Mouse (Mus musculus) midbrain, embryonic 14.5 days (tissue): ENCODE measurements at regions not wholly inside any gene's neighbourhood (a gene's known extent, or its start where the extent isn't known, plus 50 kb on each side); places are given as distances from the start of the nearest gene placed in this dataset.

Experiments used
- ATAC-seq: fragments of 200-750 bp; cut with Nextera tagmentation; 2 replicates; pipeline ENCODE4 v1.8.0; 2017; ENCODE audit warnings: moderate number of reproducible peaks, moderate library complexity; ENCODE audit not compliant: low FRiP score, low TSS enrichment
- DNase-seq: peaks from one replicate; pipeline ENCODE4 v3.0.0-alpha.2; 2015
- H3K27ac ChIP-seq: fragments of 300-500 bp; sonication (generic); replicated peaks from 2 replicates; pipeline ENCODE4 v1.5.1; 2014; ENCODE audit warnings: mild to moderate bottlenecking, low read depth, low read length, moderate library complexity
- H3K27me3 ChIP-seq: fragments of 300-500 bp; sonication (generic); 2 replicates; pipeline ENCODE4 v1.6.1; 2014; ENCODE audit warnings: low read length, control low read depth, mixed read lengths; ENCODE audit not compliant: control insufficient read depth, insufficient read depth
- H3K36me3 ChIP-seq: fragments of 300-500 bp; sonication (generic); 2 replicates; pipeline ENCODE4 v1.6.1; 2014; ENCODE audit warnings: low read length, control low read depth; ENCODE audit not compliant: control insufficient read depth, insufficient read depth
- H3K4me1 ChIP-seq: fragments of 300-500 bp; sonication (generic); 2 replicates; pipeline ENCODE4 v1.6.1; 2014; ENCODE audit warnings: mild to moderate bottlenecking, antibody characterized with exemption, low read length, control low read depth; ENCODE audit not compliant: control insufficient read depth, insufficient read depth
- H3K4me2 ChIP-seq: fragments of 300-500 bp; sonication (generic); 2 replicates; pipeline ENCODE4 v1.6.1; 2014; ENCODE audit warnings: mild to moderate bottlenecking, low read length, moderate library complexity
- H3K4me3 ChIP-seq: fragments of 300-500 bp; sonication (generic); replicated peaks from 2 replicates; pipeline ENCODE4 v1.5.1; 2014; ENCODE audit warnings: low read depth, low read length
- H3K9ac ChIP-seq: fragments of 300-500 bp; sonication (generic); replicated peaks from 2 replicates; pipeline ENCODE4 v1.6.1; 2014; ENCODE audit warnings: mild to moderate bottlenecking, low read length, moderate library complexity
- H3K9me3 ChIP-seq: fragments of 300-500 bp; sonication (generic); 2 replicates; pipeline ENCODE4 v1.6.1; 2016; ENCODE audit warnings: low read length, control low read depth, mixed read lengths; ENCODE audit not compliant: control insufficient read depth
- WGBS: fragments of 180-500 bp; shearing (Covaris S2); extraction: QIAGEN DNeasy Blood & Tissue Kit; methylation state at CpG from one replicate; pipeline ENCODE4 v1.1.7; 2014; 5-methylcytosine and 5-hydroxymethylcytosine counted together

DNA sequence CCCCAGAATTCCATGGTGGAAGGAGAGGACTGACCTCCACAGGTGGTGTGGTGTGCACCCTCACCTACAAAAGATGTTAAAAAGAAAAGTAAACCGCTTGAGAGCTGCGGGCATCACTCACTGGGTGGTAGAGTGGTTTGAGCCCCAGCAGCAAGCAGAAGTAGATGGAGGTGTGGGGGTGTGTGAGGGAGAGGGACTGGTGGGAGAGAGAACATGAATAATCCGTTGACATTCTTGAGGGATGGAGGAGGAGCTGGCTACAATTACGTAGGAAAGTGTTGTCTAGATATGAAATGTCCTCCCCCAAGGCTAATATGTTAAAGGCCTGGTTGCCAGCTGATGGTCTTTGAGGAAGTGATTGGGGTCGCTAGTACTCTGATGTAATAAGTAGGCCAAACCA is 123.2 kb upstream of the Foxn2 start:
- DNase-seq, result no peak
- no peak overlapping the region for H3K4me3 ChIP-seq

GRCm38 (mm10) chr17:88317806-88318205 is 122.7 kb upstream of the Foxn2 start:
- Histone ChIP-seq H3K4me2 (no peak overlapping the region), H3K4me1 (no peaks in the 10 kb centered on the region), H3K27me3 (peaks cover 13% of the 10 kb centered on the region), H3K9me3 (no peaks in the 10 kb centered on the region), H3K4me3 (no peak overlapping the region), H3K9ac (no peak overlapping the region), H3K36me3 (no peaks in the 10 kb centered on the region), H3K27ac (no peak overlapping the region)
- ATAC-seq, result no peak
- no peak for DNase-seq
- 91% methylated on average over 7 of the region's 7 CpGs for WGBS

More for the DNA sequence above, 123.2 kb upstream of the Foxn2 start:
- 77% methylated on average over 5 of the region's 5 CpGs for WGBS
- Histone ChIP-seq H3K27me3 (peaks cover 8% of the 10 kb centered on the region), H3K9me3 (no peaks in the 10 kb centered on the region), H3K4me2 (no peak overlapping the region), H3K9ac (no peak overlapping the region), H3K27ac (no peak overlapping the region), H3K4me1 (no peaks in the 10 kb centered on the region), H3K36me3 (no peaks in the 10 kb centered on the region)
- ATAC-seq, result no peak

DNA sequence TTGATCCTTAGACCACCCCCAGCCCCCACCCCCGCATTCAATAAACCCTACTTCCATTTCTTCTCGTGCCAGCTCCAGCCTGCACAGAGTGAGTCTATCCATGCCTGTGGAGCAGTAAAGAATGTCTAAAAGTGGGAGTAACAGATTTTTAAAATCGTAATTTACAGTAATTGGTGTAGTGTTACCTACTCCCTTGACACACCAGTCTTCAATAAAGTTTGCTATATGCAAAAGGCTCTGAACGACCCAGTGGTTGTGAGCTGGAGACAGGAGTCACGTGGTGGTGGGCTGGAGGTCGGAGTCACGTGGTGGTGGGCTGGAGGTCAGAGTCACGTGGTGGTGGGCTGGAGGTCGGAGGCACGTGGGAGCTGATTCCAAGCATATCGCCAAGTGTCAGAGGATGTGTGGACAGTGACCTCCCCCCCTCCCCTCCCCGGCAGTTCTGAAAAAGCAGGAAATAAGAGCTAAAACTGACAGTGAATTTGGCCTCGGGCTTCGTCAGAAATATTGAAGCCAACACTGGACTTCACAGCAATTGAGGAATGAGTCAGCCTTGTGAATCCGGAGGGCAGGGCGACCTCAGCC is 122.2 kb upstream of the Foxn2 start:
- no peak overlapping the region for H3K4me2 ChIP-seq
- no peaks in the 10 kb centered on the region for H3K9me3 ChIP-seq
- DNase-seq (no peak), ATAC-seq (no peak)
- H3K4me1 ChIP-seq, result no peaks in the 10 kb centered on the region
- H3K27me3 ChIP-seq, result peaks cover 14% of the 10 kb centered on the region
- no peak overlapping the region for H3K9ac ChIP-seq
- WGBS, result 80% methylated on average over 16 of the region's 16 CpGs
- H3K27ac ChIP-seq, result no peak overlapping the region
- no peak overlapping the region for H3K4me3 ChIP-seq
- H3K36me3 ChIP-seq, result no peaks in the 10 kb centered on the region

- Histone ChIP-seq H3K9me3 (no peaks in the 10 kb centered on the region), H3K4me2 (no peak overlapping the region), H3K27ac (no peak overlapping the region), H3K27me3 (peaks cover 17% of the 10 kb centered on the region), H3K4me3 (no peak overlapping the region), H3K36me3 (no peaks in the 10 kb centered on the region), H3K4me1 (no peaks in the 10 kb centered on the region), H3K9ac (no peak overlapping the region)
- 71% methylated on average over 5 of the region's 5 CpGs for WGBS
- DNase-seq, result no peak
- no peak for ATAC-seq
Measured at GRCm38 (mm10) chr17:88318936-88319335, 121.6 kb upstream of the Foxn2 start.

- no peak overlapping the region for H3K27ac ChIP-seq
- ATAC-seq, result no peak
- H3K36me3 ChIP-seq, result no peaks in the 10 kb centered on the region
- H3K4me3 ChIP-seq, result no peak overlapping the region
- 87% methylated on average over 1 of the region's 1 CpGs for WGBS
- peaks cover 21% of the 10 kb centered on the region for H3K27me3 ChIP-seq
- no peak overlapping the region for H3K4me2 ChIP-seq
- peaks cover 1% of the 10 kb centered on the region; the same call in 1 of the 2 replicates for H3K4me1 ChIP-seq
- H3K9ac ChIP-seq, result no peak overlapping the region
- H3K9me3 ChIP-seq, result no peaks in the 10 kb centered on the region
- DNase-seq, result no peak
Measured at GRCm38 (mm10) chr17:88320686-88321085, 119.8 kb upstream of the Foxn2 start.

DNA sequence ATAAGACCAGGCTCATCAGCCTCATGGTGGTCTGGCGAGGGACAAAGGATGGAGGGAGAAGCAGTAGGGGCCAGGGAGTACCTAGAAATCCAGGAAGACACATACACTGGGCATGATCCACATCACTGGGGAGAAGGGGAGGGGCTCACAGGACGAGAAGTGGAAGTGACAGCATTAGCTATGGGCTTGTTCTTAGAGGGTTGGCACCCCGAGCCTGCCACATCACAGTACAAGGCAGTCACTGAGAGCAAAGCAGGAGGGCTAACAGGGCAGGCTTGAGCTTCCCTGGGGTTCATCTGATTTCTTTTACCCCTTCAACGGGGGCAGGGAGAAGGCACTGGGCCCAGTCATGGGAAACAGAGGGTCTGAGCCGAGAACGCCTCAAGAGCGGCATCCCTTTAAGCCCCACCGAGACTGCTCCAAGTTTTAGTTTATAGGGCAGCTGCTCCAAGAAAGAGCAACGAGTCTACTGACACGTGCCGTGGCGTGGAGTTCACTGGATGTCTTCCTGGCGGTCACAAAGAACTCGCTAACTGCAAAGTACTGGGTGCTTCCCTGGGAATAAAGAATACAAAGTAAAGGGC is 115.1 kb upstream of the Foxn2 start:
- peak; percentile 16 for ATAC-seq
- peaks cover 27% of the 10 kb centered on the region for H3K27me3 ChIP-seq
- no peak for DNase-seq
- no peak overlapping the region for H3K4me3 ChIP-seq
- 17% methylated on average over 14 of the region's 14 CpGs for WGBS
- peak overlapping the region; percentile 50; the same call in 1 of the 2 replicates for H3K27ac ChIP-seq
- H3K36me3 ChIP-seq, result no peaks in the 10 kb centered on the region
- H3K9ac ChIP-seq, result no peak overlapping the region
- peaks cover 4% of the 10 kb centered on the region; the same call in 1 of the 2 replicates for H3K9me3 ChIP-seq
- H3K4me2 ChIP-seq, result peak overlapping the region; percentile 13; the same call in 1 of the 2 replicates
- H3K4me1 ChIP-seq, result peaks cover 19% of the 10 kb centered on the region

GRCm38 (mm10) chr17:88325910-88326739 is 114.4 kb upstream of the Foxn2 start:
- Histone ChIP-seq H3K9me3 (peaks cover 5% of the 10 kb centered on the region; the same call in 1 of the 2 replicates), H3K9ac (no peak overlapping the region), H3K27me3 (peaks cover 28% of the 10 kb centered on the region), H3K4me3 (no peak overlapping the region), H3K36me3 (no peaks in the 10 kb centered on the region), H3K27ac (peak overlapping the region; percentile 50), H3K4me1 (peaks cover 19% of the 10 kb centered on the region), H3K4me2 (no peak overlapping the region)
- DNase-seq, result peak; percentile 72
- peak; percentile 74 for ATAC-seq
- 2% methylated on average over 12 of the region's 12 CpGs for WGBS

GRCm38 (mm10) chr17:88326740-88327123 is 113.8 kb upstream of the Foxn2 start:
- peaks cover 19% of the 10 kb centered on the region for H3K4me1 ChIP-seq
- peak overlapping the region; percentile 50; the same call in 1 of the 2 replicates for H3K27ac ChIP-seq
- no peaks in the 10 kb centered on the region for H3K36me3 ChIP-seq
- no peak overlapping the region for H3K4me3 ChIP-seq
- WGBS, result 22% methylated on average over 4 of the region's 4 CpGs
- no peak overlapping the region for H3K9ac ChIP-seq
- H3K4me2 ChIP-seq, result no peak overlapping the region
- ATAC-seq (no peak), DNase-seq (no peak)
- peaks cover 31% of the 10 kb centered on the region for H3K27me3 ChIP-seq
- H3K9me3 ChIP-seq, result peaks cover 5% of the 10 kb centered on the region; the same call in 1 of the 2 replicates
